Mouse (Mus musculus) hindbrain, embryonic 10.5 days (tissue): ENCODE results near the gene Cryz. TPM values are rescaled to one million over a fixed set of nuclear protein-coding genes. Genes with fewer than 3 reads are reported as not detected.

Experiments
- DNase-seq: peaks from one replicate; pipeline ENCODE4 v3.0.0-alpha.2; 2017; ENCODE audit warnings: low spot score
- H3K27ac ChIP-seq: fragments of 300-500 bp; sonication (generic); 2 replicates; pipeline ENCODE4 v1.5.1; 2016; ENCODE audit warnings: mild to moderate bottlenecking, moderate library complexity
- H3K27me3 ChIP-seq: fragments of 300-500 bp; sonication (generic); 2 replicates; pipeline ENCODE4 v1.6.1; 2016; ENCODE audit warnings: mild to moderate bottlenecking; ENCODE audit not compliant: poor library complexity, insufficient read depth, severe bottlenecking
- H3K36me3 ChIP-seq: fragments of 300-500 bp; sonication (generic); 2 replicates; pipeline ENCODE4 v1.6.1; 2016; ENCODE audit warnings: mild to moderate bottlenecking, moderate library complexity
- H3K4me1 ChIP-seq: fragments of 300-500 bp; sonication (generic); replicated peaks from 2 replicates; pipeline ENCODE4 v1.6.1; 2016; ENCODE audit warnings: mild to moderate bottlenecking
- H3K4me3 ChIP-seq: fragments of 300-500 bp; sonication (generic); 2 replicates; pipeline ENCODE4 v1.5.1; 2016; ENCODE audit warnings: mild to moderate bottlenecking, moderate library complexity
- H3K9me3 ChIP-seq: fragments of 300-500 bp; sonication (generic); 2 replicates; pipeline ENCODE4 v1.6.1; 2016; ENCODE audit warnings: mild to moderate bottlenecking, moderate library complexity
- WGBS: fragments of 180-500 bp; shearing (Covaris S2); methylation state at CpG from one replicate; pipeline ENCODE4 v1.1.7; 2016; 5-methylcytosine and 5-hydroxymethylcytosine counted together
- polyA plus RNA-seq: library from polyadenylated mRNA; unstranded; fragments of >200 nt; fragmentation: Nextera tagmentation; extraction: Ambion mirVana; gene quantifications from 2 replicates; pipeline ENCODE4 v1.2.1, GENCODE M21; 2016

The Cryz gene
- polyA plus RNA-seq, 1 experiment from 2014 or later, result 14.9 TPM

DNA sequence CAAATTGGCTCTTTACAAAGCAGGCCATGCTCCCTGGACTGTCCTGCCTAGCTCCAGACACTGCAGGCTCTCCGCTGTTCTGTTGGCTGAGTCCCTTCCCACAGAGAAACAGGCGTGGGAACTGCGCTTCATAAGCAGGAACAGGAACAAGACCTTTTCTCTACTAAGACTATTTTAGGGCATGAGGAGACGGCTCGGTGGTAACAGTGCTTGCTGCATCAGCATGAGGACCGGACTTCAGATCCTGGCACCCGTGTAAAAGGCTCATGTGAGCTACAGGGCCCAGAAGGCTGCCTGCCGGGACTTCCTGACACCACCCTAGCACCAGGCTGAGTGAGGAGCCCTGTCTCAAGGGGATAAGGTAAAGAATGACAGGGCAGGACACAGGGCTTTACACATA is 12.2 kb upstream of the Cryz start:
- Histone ChIP-seq H3K9me3 (no peaks in the 10 kb centered on the region), H3K36me3 (peaks cover 58% of the 10 kb centered on the region), H3K27ac (no peak overlapping the region), H3K4me1 (no peaks in the 10 kb centered on the region), H3K4me3 (no peak overlapping the region), H3K27me3 (no peaks in the 10 kb centered on the region)
- WGBS, result 87% methylated on average over 8 of the region's 8 CpGs
- DNase-seq, result no peak

DNA sequence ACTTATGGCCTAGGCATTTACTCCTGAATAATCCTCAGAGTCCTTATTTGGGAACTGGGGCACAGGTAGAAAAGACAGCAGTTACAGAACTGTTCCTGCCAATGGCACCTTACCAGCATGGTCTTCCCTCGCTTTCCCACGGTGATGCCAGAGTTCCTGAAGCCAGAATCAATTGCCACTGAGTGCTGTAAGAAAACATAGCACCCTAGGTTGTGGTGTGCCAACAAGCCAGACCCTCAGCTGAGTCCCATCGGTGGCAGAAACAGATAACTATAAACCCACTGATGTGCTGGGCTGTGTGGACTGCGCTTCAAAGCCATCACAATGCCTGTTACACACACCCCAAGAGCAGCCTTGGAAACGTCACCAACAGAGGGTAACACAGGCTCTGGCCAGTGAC is 5.5 kb upstream of the Cryz start:
- H3K27ac ChIP-seq, result no peak overlapping the region
- H3K9me3 ChIP-seq, result no peaks in the 10 kb centered on the region
- no peak overlapping the region for H3K4me3 ChIP-seq
- H3K36me3 ChIP-seq, result peaks cover 76% of the 10 kb centered on the region
- 93% methylated on average over 5 of the region's 5 CpGs for WGBS
- no peaks in the 10 kb centered on the region for H3K27me3 ChIP-seq
- H3K4me1 ChIP-seq, result no peaks in the 10 kb centered on the region
- DNase-seq, result no peak

DNA sequence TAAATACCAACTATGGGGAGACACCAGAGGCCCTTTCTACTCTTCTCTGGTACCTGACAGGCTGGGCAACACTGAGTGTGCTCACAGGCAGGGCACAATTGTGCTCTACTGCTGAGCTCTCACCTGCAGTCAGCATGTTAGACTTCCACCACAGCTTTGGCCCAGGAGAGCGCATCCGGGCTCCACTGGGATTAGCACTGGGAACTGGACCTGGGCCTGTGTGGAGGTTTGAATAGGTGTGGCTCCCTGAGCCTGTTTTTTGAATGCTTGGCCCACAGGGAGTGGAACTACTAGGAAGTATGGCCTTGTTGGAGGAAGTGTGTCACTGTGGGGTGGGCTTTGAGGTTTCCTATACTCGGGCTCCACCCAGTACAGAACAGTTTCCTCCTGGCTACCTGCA is 4.9 kb upstream of the Cryz start:
- WGBS, result 92% methylated on average over 3 of the region's 3 CpGs
- no peak for DNase-seq
- no peaks in the 10 kb centered on the region for H3K9me3 ChIP-seq
- no peak overlapping the region for H3K27ac ChIP-seq
- H3K4me3 ChIP-seq, result no peak overlapping the region
- H3K36me3 ChIP-seq, result peaks cover 70% of the 10 kb centered on the region
- peaks cover 4% of the 10 kb centered on the region for H3K4me1 ChIP-seq
- no peaks in the 10 kb centered on the region for H3K27me3 ChIP-seq

DNA sequence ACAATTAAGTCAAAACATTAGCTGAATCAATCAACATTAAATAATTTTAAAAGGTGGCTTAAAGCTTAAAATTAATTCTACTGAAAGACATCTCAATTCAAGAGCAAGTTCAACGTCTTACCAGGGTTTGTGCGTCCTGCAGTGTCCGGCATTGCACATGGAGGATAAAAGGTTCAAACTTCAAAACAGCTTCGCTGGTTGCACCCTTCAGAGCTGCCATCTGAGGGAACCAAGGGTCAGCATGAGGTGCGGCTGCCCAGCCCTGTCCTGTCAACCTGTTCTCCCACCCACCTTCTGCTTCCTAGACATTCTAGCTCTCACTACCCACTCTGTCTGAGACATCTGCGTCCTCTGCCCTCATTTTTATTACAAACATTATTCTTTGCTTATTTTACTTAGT is 2.9 kb upstream of the Cryz start:
- H3K9me3 ChIP-seq, result no peaks in the 10 kb centered on the region
- no peak overlapping the region for H3K27ac ChIP-seq
- no peaks in the 10 kb centered on the region for H3K27me3 ChIP-seq
- no peak overlapping the region for H3K4me3 ChIP-seq
- 89% methylated on average over 6 of the region's 6 CpGs for WGBS
- DNase-seq, result no peak
- peaks cover 50% of the 10 kb centered on the region for H3K36me3 ChIP-seq
- peaks cover 11% of the 10 kb centered on the region for H3K4me1 ChIP-seq

DNA sequence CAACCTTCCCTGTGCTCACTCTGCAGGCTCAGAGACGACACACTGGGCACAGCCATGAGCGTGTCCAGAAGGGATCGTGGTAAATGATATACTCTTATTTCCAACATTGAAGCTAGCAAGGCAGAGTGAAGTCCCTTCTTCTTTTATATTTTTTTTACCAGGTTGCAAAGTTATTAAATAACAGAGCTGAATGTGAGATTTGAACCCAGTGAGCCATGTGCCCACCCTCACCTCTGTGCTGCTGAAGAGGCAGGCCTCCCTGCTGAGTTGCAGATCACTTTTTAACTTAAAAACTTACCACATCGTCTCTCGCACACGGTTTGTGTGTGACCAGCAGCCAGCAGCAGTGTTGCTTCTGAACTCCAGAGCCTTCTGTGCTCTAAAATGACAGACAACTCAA is 2.4 kb upstream of the Cryz start:
- Histone ChIP-seq H3K9me3 (no peaks in the 10 kb centered on the region), H3K36me3 (peaks cover 50% of the 10 kb centered on the region), H3K4me1 (peaks cover 11% of the 10 kb centered on the region), H3K27me3 (no peaks in the 10 kb centered on the region), H3K4me3 (no peak overlapping the region), H3K27ac (no peak overlapping the region)
- WGBS, result 92% methylated on average over 6 of the region's 6 CpGs
- no peak for DNase-seq

DNA sequence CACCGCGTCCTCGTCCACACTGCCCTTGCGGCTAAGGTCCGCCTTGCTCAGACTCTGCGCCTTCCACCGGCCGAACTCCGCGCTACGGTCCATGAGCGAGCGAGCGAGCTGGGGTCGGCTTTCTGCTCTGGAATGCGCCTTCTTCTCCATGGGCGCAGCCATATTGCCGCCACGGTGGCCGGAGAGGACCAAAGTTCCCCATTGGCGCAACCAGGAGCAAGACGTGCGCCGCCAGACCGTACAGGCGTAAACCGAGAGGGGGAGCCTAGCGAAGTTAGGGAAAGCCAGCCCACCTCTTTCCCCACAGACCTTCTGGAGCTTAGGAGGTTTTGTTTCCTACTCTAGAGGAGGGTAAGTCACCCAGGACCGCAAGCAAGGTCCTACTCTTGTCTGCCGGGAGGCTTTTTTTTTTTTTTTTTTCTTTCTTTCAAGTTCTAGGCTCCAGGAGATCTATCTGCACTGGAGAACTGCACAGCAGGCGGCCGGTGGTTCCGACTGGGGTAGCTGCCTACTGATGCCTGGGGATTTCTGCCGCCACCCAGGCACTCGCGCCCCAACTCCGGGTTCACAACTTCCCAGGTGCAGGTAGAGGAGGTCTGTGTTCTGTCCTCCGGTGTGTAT is 533 bp downstream of the Cryz start, which contains the start of gene Tyw3:
Tyw3 (minus strand) TSS at position 171 of the 621 bp plus-strand sequence.
- peaks cover 11% of the 10 kb centered on the region for H3K4me1 ChIP-seq
- WGBS, result under 1% methylated on average over 38 of the region's 38 CpGs
- peak within 1 kb of the TSS; percentile 94 for H3K4me3 ChIP-seq
- H3K9me3 ChIP-seq, result no peaks in the 10 kb centered on the region
- peaks cover 23% of the 10 kb centered on the region for H3K36me3 ChIP-seq
- peak within 1 kb of the TSS; percentile 98 for H3K27ac ChIP-seq
- DNase-seq, result peak; percentile 97
- H3K27me3 ChIP-seq, result no peaks in the 10 kb centered on the region

DNA sequence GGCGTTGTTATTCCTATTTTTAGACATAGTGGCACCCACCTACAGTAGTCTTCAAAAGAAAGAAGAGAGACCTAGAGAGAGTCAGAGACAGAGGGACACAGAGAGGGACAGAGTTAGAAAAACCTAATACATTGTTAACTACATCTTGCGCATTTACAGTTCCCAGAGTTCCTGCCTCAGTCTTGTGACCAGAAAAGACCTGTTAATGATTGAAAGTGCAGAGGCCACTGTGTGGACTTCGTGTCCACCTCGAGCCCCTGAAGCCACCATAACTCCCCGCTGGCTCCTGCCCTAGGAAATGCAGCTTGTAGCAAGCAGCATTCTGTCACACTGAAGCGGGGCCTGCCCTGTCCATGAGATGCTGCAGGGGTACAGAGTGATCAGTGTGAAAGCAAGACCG is 1.1 kb downstream of the Cryz start:
- Histone ChIP-seq H3K9me3 (no peaks in the 10 kb centered on the region), H3K4me1 (peaks cover 11% of the 10 kb centered on the region), H3K36me3 (peaks cover 18% of the 10 kb centered on the region), H3K27me3 (no peaks in the 10 kb centered on the region), H3K27ac (peak overlapping the region; percentile 98), H3K4me3 (peak overlapping the region; percentile 94)
- peak; percentile 10 for DNase-seq
- 38% methylated on average over 7 of the region's 7 CpGs for WGBS

DNA sequence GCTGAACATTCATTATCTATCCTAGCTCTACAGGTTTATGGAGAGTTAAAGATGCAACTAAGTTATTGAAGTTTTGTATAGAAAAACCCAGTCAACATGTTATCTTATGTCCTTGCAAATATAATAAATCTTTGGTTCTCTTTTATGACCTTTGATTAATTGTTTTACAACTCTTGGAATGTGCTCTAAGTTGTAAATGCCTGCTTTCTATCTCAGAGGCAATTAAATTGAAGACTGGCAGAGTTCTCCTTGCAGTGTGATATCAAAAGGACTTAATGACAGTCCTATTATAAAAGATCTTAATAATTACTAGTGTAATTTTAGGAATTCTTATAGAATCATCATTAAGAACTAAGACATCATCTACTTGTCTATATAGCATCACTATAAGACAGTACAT is 5.6 kb downstream of the Cryz start:
- Histone ChIP-seq H3K27ac (no peak overlapping the region), H3K36me3 (peaks cover 19% of the 10 kb centered on the region), H3K9me3 (no peaks in the 10 kb centered on the region), H3K27me3 (no peaks in the 10 kb centered on the region), H3K4me1 (peaks cover 7% of the 10 kb centered on the region), H3K4me3 (no peak overlapping the region)
- no peak for DNase-seq

DNA sequence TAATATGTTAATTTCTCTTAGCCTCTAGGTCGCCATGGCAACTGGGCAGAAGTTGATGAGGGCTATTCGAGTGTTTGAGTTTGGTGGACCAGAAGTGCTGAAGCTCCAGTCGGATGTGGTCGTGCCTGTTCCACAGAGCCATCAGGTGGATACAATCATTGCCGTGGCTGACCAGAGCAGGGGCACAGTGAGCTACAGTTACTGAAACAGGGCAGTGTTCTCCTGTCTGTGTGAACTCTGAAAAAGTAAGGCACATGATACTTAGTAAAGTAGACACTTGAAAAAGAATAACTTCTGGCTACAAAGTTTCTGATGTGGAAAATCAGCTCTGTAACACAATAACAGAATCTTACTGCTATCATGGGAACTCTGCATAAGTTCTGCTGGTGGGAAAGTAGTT is 8.4 kb downstream of the Cryz start:
- no peak for DNase-seq
- Histone ChIP-seq H3K9me3 (no peaks in the 10 kb centered on the region), H3K4me1 (no peaks in the 10 kb centered on the region), H3K27me3 (no peaks in the 10 kb centered on the region), H3K27ac (no peak overlapping the region), H3K36me3 (peaks cover 32% of the 10 kb centered on the region), H3K4me3 (no peak overlapping the region)
- WGBS, result 79% methylated on average over 5 of the region's 5 CpGs

DNA sequence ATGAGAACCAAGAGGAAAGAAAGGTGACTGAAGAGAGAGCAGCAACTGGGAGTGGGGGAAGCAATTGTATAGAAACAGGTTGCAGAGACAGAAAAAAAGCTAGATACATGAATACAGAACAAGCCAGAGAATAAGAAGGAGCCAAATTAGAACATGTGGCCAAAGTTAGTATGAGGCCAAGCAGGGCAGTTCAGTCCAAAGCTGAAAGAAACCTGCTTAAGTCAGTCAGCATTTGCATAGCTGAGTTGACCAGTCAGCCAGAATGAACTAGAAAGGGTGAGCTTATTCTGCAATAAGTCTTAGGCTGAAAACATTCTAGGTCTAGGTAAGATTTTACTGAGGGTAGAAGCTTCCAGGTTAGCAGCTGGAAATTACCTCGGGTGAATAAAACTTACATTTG is 11.4 kb downstream of the Cryz start:
- peaks cover 53% of the 10 kb centered on the region for H3K36me3 ChIP-seq
- WGBS, result 76% methylated on average over 1 of the region's 1 CpGs
- H3K4me1 ChIP-seq, result no peaks in the 10 kb centered on the region
- no peak for DNase-seq
- no peak overlapping the region for H3K27ac ChIP-seq
- no peaks in the 10 kb centered on the region for H3K9me3 ChIP-seq
- no peak overlapping the region for H3K4me3 ChIP-seq
- no peaks in the 10 kb centered on the region for H3K27me3 ChIP-seq

DNA sequence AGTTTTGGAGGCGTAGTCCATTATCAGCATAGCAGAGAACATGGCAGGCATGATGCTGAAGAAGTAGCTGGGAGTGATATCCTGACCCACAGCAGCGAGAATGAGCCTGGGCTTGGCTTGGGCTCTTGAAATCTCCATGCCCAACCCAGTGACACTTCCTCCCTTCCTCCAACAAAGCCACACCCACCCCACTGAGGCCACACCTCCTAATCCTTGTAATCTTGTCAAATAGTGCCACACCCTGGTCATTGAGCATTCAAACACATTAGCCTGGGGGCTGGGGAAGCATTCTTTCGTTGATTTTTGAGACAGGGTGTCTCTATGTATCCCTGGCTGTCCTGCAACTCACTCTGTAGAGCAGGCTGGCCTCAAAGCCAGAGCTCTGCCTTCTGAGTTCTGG is 15.4 kb downstream of the Cryz start:
- H3K27ac ChIP-seq, result no peak overlapping the region
- DNase-seq, result no peak
- no peak overlapping the region for H3K4me3 ChIP-seq
- peaks cover 59% of the 10 kb centered on the region for H3K36me3 ChIP-seq
- H3K9me3 ChIP-seq, result no peaks in the 10 kb centered on the region
- no peaks in the 10 kb centered on the region for H3K4me1 ChIP-seq
- no peaks in the 10 kb centered on the region for H3K27me3 ChIP-seq
- 87% methylated on average over 3 of the region's 3 CpGs for WGBS

DNA sequence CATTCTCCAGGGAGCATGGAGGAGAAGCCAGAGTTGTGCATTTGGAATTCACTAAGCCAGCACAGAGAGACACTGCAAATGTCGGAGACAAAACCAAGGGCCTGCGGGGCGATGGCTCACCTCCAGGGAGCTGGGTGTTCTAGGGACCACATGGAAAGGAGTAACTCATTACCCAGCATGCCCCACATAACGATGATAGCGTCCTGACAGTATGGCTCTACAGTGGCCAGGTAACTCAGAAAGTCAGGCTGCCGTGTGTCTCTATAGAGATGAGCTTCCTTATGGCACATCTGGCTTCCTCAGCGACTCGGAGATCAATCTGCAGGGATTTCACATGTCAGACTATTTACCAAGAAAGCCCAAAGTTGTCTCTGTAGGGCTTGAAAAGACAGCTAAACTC is 18.3 kb downstream of the Cryz start:
- H3K4me3 ChIP-seq, result no peak overlapping the region
- H3K36me3 ChIP-seq, result peaks cover 43% of the 10 kb centered on the region
- WGBS, result 96% methylated on average over 8 of the region's 8 CpGs
- no peaks in the 10 kb centered on the region for H3K4me1 ChIP-seq
- no peak overlapping the region for H3K27ac ChIP-seq
- no peaks in the 10 kb centered on the region for H3K9me3 ChIP-seq
- H3K27me3 ChIP-seq, result no peaks in the 10 kb centered on the region
- no peak for DNase-seq

DNA sequence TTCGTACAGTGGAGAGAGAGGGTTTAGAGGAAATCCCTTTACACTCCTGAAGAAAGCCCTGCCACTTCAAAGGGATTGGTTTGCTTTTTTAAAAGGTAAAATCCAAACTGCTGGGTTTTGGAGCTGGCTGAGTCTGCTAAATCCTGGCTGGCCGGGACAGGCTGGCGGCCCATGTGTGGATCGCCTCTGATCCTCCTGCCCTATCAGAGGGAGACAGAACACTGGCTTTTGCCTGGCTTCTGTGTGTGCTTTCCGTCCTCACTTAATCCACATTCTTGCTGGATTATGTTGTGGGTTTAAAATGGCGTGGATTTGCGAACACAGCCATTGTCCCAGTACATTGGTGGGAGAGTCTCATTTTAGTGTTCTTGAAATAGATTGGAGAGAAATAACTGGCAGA is 18.8 kb downstream of the Cryz start:
- Histone ChIP-seq H3K36me3 (peaks cover 43% of the 10 kb centered on the region), H3K9me3 (no peaks in the 10 kb centered on the region), H3K4me3 (no peak overlapping the region), H3K4me1 (no peaks in the 10 kb centered on the region), H3K27me3 (no peaks in the 10 kb centered on the region), H3K27ac (no peak overlapping the region)
- DNase-seq, result no peak
- 93% methylated on average over 7 of the region's 7 CpGs for WGBS

DNA sequence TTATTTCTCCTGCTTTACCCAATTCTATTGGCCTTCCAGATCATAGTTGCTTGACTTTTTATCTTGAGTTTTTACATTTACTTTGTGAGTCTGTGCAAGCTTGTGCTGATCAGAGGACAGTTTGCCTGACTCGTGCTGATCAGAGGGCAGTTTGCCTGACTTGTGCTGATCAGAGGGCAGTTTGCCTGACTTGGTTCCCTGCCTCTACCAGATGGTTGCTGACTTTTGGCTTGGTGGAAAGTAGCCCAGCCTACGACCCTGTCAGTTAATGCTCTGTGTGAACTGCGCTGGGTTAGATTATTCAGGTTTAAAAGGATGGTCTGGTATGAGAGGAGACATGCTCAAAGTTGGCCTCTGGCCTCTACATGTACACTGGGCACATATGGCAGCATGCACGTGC is 19.6 kb downstream of the Cryz start:
- no peaks in the 10 kb centered on the region for H3K27me3 ChIP-seq
- no peaks in the 10 kb centered on the region for H3K9me3 ChIP-seq
- no peak for DNase-seq
- H3K27ac ChIP-seq, result no peak overlapping the region
- H3K4me3 ChIP-seq, result no peak overlapping the region
- peaks cover 39% of the 10 kb centered on the region for H3K36me3 ChIP-seq
- WGBS, result 93% methylated on average over 4 of the region's 4 CpGs
- no peaks in the 10 kb centered on the region for H3K4me1 ChIP-seq
